Mouse (Mus musculus) cerebellum, adult 2 months (tissue): Measurements from ENCODE around the gene Cacng6. TPM values are rescaled to one million over a fixed set of nuclear protein-coding genes. Genes with fewer than 3 reads are reported as not detected.
"Not testable (repeated sequence)": the region's sequence is repeated elsewhere in the genome, so short reads cannot be mapped to it uniquely, and the experiment has no call there.

Experiments used
- DNase-seq, 2 experiments: peaks; one replicate each; pipeline ENCODE4 v3.0.0; 2021
- H3K27ac ChIP-seq: fragments of 200-500 bp; 2 replicates; pipeline ENCODE4 v1.5.1; 2012; ENCODE audit warnings: low read length, control low read depth, inconsistent platforms; ENCODE audit not compliant: insufficient read depth
- H3K27me3 ChIP-seq: fragments of 200-500 bp; 2 replicates; pipeline ENCODE4 v1.6.1; 2012; ENCODE audit warnings: inconsistent platforms, mild to moderate bottlenecking, low read length, moderate library complexity; ENCODE audit not compliant: control insufficient read depth, insufficient read depth
- H3K4me1 ChIP-seq: fragments of 200-500 bp; 2 replicates; pipeline ENCODE4 v1.6.1; 2011; ENCODE audit warnings: low read length; ENCODE audit not compliant: control insufficient read depth, insufficient read depth
- H3K4me3 ChIP-seq: fragments of 200-500 bp; replicated peaks from 2 replicates; pipeline ENCODE3; 2011; ENCODE audit warnings: mild to moderate bottlenecking, low read depth, low read length, control low read depth; ENCODE audit not compliant: insufficient read depth
- CTCF ChIP-seq: fragments of 200-500 bp; IDR thresholded peaks from 2 replicates; pipeline ENCODE4 v1.5.1; 2011; ENCODE audit warnings: low read depth, mild to moderate bottlenecking, control low read depth, low read length, moderate library complexity, borderline replicate concordance; ENCODE audit not compliant: insufficient read depth
- POLR2A ChIP-seq: fragments of 200-500 bp; IDR thresholded peaks from 2 replicates; pipeline ENCODE4 v1.6.1; 2011; ENCODE audit warnings: low read length, control low read depth, borderline replicate concordance; ENCODE audit not compliant: insufficient read depth
- WGBS: fragments of 180-500 bp; shearing (Covaris S2); methylation state at CpG from one replicate; pipeline ENCODE4 v1.1.7; 2018; 5-methylcytosine and 5-hydroxymethylcytosine counted together
- polyA plus RNA-seq: library from polyadenylated mRNA; depleted of rRNA; stranded (reverse); fragments of >200 nt; gene quantifications from 2 replicates; pipeline ENCODE4 v1.2.3, GENCODE M21; 2012

Cacng6 gene
- polyA plus RNA-seq, 1 experiment, result 0.13 TPM

DNA sequence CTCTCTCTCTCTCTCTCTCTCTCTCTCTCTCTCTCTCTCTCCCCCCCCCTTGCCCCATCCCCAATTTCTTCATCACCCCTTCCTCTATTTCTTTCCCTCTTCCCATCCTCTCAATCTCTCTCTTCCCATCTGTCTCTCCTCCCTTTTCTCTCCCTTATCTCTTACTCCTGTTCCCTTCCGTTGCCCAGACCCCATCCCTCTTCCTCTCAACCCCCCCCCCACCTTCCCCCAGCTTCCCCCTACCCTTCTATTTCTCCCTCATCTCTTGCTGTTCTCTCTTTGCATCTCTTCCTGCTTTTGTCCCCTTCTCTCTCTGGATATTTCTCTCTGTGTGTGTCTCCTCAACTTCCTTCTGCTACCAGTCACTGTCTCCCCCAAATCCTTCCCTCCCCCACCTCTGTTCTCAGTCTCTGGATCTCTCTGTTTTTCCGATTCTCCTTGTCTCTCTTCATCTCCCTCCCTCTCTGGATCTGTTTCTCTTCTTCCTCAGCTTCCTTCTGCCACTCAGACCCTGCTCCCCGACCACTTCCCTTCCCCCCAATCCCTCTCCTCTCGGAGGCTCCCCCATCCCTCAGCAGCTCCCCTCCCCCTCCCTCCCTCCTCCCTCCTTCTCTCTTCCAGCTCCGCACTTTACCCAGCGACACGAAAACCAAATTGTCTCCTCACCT lies 33.4 kb upstream of the Cacng6 start, which contains the start of gene Cacng8:
Cacng8 (plus strand) TSS at position 271 of the 668 bp plus-strand sequence.
- under 1% methylated on average over 7 of the region's 7 CpGs for WGBS
- DNase-seq, result peak in 1 of 2 experiments; percentile 35
- peaks cover 3% of the 10 kb centered on the region; the same call in 1 of the 2 replicates for H3K4me1 ChIP-seq

DNA sequence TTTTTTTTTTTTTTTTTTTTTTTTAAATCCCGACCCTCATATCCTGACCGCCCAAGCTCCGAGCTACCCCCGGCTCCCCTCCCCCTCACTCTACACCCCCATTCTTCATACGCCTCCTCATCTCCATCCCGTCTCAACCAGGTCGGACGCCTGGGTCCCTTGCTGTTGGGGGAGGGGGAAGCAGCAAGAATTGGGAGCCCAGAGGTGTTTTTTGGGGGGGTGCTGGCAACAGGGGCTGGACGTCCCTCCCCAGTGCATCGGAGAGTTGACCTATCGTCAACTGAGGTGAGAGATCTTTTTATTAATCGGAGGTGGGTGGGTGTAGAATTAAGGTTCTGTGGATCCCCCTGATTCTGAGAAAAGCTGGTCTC lies 32.9 kb upstream of the Cacng6 start:
- Histone ChIP-seq H3K27me3 (no peaks in the 10 kb centered on the region), H3K27ac (no peak overlapping the region), H3K4me3 (peak overlapping the region; percentile 90), H3K4me1 (peaks cover 3% of the 10 kb centered on the region; the same call in 1 of the 2 replicates)
- peak in 1 of 2 experiments; percentile 33 for DNase-seq
- WGBS, result 3% methylated on average over 12 of the region's 12 CpGs
- no peak for TF ChIP-seq CTCF
- TF ChIP-seq POLR2A, result no peak

More for the DNA sequence above, 33.4 kb upstream of the Cacng6 start, which contains the start of gene Cacng8:
- H3K4me3 ChIP-seq, result peak within 1 kb of the TSS; percentile 90
- H3K27me3 ChIP-seq, result no peaks in the 10 kb centered on the region
- TF ChIP-seq CTCF (no peak), POLR2A (no peak)
- no peak within 1 kb of the TSS; the same call in 1 of the 2 replicates for H3K27ac ChIP-seq

DNA sequence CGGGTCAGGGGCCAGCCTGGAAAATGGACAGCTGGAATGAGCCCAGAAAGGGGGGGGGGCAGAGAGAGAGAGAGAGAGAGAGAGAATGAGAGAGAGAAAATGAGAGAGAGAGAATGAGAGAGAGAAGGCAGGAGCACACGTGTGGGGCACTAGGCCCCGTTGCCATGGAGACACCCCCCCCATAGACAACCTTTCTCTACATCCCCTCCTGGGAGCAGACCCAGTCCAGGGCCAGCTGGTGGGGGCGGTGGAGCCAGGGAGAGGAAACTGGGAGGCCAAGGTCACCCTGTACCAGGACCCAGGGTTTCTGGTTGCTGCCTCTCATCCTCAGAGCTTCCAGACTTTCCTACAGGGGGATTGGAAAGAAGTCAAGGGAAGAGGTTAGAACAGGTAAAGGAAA lies 32.2 kb upstream of the Cacng6 start:
- peak; percentile 35 to 41 for DNase-seq
- Histone ChIP-seq H3K4me1 (peaks cover 3% of the 10 kb centered on the region; the same call in 1 of the 2 replicates), H3K4me3 (peak overlapping the region; percentile 40), H3K27me3 (no peaks in the 10 kb centered on the region), H3K27ac (no peak overlapping the region)
- 10% methylated on average over 4 of the region's 4 CpGs for WGBS
- no peak for TF ChIP-seq CTCF
- TF ChIP-seq POLR2A, result no peak

DNA sequence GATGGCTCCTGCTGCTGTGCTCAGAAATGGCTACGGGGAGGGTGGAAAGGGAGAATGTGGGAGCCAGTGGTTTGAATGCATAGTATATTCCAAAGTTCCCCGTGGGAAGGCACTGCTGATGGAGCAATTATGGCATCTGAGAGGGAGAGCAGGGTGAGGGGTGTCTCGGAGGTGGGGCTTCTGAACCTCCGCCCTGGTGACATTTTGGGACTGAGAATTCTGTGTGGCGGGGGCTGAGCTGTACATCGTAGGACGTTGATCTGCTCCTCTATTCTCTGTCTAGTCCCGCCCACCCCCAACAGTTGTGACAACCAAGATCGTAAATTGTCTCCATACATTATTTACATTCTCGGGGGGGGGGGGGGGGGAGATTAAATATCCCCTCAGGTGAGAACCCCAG lies 26.6 kb upstream of the Cacng6 start:
- Histone ChIP-seq H3K27me3 (no peaks in the 10 kb centered on the region), H3K4me1 (no peaks in the 10 kb centered on the region), H3K4me3 (no peak overlapping the region), H3K27ac (no peak overlapping the region)
- no peak for DNase-seq
- TF ChIP-seq CTCF (no peak), POLR2A (no peak)
- 58% methylated on average over 10 of the region's 10 CpGs for WGBS

DNA sequence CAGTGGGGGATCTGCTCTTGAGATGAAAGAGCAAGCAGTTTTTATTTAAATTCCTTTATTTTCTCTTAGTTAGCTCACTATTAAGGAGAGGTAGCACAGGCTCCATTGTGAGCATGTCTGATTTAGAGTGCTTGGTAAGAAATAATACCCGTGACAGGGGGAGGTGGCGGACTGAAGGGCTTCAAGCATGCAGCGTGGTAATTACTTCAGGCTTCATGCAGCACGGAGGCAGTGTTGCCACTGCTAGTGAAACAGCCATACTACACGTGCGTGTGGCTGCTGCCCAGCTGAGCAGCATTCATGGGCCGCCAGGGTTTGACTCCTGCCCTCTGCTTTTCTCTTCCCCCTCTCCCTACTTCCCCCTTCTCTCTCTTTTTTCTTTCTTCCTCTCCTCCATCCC lies 26.2 kb upstream of the Cacng6 start:
- Histone ChIP-seq H3K27me3 (no peaks in the 10 kb centered on the region), H3K4me1 (no peaks in the 10 kb centered on the region), H3K27ac (no peak overlapping the region), H3K4me3 (no peak overlapping the region)
- WGBS, result 34% methylated on average over 7 of the region's 7 CpGs
- no peak for TF ChIP-seq CTCF
- no peak for TF ChIP-seq POLR2A
- DNase-seq, result no peak

DNA sequence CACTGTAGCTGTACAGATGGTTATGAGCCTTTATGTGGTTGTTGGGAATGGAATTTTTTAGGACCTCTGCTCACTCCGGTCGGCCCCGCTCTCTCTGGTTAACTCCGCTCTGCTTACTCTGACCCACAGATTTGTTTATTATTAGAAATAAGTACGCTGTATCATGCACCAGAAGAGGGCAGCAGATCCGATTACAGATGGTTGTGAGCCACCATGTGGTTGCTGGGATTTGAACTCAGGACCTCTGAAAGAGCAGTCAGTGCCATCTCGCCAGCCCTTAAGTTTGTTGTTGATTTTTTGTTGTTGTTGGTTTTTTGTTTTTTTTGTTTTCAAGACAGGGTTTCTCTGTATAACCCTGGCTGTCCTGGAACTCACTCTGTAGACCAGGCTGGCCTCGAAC lies 25.6 kb upstream of the Cacng6 start:
- DNase-seq, H3K27ac ChIP-seq, H3K4me1 ChIP-seq, H3K27me3 ChIP-seq, H3K4me3 ChIP-seq: not testable (repeated sequence)
- 88% methylated on average over 8 of the region's 8 CpGs for WGBS

DNA sequence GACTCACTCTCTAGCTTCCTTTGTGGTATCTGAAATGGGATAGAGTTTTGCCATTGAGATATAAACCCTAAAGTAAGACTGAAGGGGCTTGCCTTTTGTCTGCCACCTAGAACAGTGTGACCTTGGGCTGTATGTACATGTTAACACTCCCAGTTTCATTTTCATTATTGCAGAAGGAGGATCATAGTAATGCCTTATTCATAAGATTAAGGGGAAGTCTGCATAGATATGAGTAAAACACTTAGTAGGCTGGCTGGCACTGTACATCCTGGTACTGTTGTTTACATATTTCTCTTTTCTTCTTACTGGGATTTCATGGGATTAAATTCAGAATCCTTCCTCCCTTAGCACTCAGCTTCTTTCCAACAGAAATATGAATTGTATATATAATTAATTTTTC lies 24.1 kb upstream of the Cacng6 start:
- H3K27me3 ChIP-seq, result no peaks in the 10 kb centered on the region; the same call in 1 of the 2 replicates
- no peak overlapping the region for H3K4me3 ChIP-seq
- no peak for DNase-seq
- H3K4me1 ChIP-seq, result no peaks in the 10 kb centered on the region
- TF ChIP-seq POLR2A (no peak), CTCF (no peak)
- no peak overlapping the region for H3K27ac ChIP-seq

DNA sequence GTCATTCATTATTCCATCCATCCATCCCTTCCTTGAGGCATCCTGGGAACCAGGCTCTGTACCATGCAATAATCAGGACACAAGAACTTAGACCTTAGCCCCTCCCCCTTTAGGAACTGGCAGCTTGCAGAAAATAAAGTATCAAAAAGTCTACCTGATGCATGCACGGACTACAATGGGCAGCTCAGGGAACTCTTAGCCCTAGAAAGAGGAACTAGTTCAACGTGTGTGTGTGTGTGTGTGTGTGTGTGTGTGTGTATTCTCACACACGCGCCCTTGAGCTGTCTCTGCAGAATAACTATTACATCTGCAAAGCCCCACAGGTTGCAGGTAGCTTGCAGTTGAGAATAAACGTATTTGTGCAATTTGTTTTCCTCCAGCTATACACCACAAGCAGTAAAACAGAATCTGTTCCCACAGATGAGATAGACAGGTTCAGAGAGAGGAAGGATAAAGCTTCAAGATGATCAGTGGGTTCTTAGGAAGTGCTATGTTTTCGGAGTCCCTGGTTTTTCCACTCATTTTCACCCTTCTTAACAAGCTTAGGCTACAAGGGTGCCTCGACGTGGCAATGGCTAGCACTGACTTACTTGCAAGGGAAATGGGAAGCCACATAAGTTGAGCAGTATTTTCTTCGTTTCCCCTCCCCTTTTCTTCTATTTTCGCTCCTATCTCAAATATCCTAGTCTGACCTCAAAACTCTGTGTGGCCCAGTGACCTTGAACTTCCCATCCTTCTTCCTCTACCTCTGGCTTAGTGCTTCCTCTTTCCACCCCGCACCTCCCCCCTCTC lies 14.1 kb upstream of the Cacng6 start:
- WGBS, result 76% methylated on average over 11 of the region's 11 CpGs

More for the DNA sequence above, 14.1 kb upstream of the Cacng6 start:
- no peak overlapping the region for H3K27ac ChIP-seq
- TF ChIP-seq CTCF (no peak), POLR2A (no peak)
- H3K27me3 ChIP-seq, result no peaks in the 10 kb centered on the region
- no peak overlapping the region for H3K4me3 ChIP-seq
- DNase-seq, result no peak
- H3K4me1 ChIP-seq, result peaks cover 2% of the 10 kb centered on the region; the same call in 1 of the 2 replicates
